Mouse (Mus musculus) C2C12 (cell line): ENCODE results near the gene Gucy1b2.

Experiments used
- CTCF ChIP-seq: IDR thresholded peaks from one replicate; pipeline ENCODE4 v1.5.1; 2011; ENCODE audit not compliant: control insufficient read depth, insufficient read depth, insufficient read length
- FOSL1 ChIP-seq: IDR thresholded peaks from one replicate; pipeline ENCODE4 v1.8.0; 2011; ENCODE audit warnings: mild to moderate bottlenecking, low read length; ENCODE audit not compliant: poor library complexity, insufficient read depth, severe bottlenecking
- MYOD1 ChIP-seq: IDR thresholded peaks from one replicate; pipeline ENCODE4 v1.6.1; 2011; ENCODE audit warnings: low read depth; ENCODE audit not compliant: control insufficient read depth, insufficient read length
- MYOG ChIP-seq: IDR thresholded peaks from one replicate; pipeline ENCODE4 v1.6.1; 2011; ENCODE audit not compliant: control insufficient read depth, insufficient read length; ENCODE audit errors: extremely low read depth
- USF1 ChIP-seq: IDR thresholded peaks from one replicate; pipeline ENCODE4 v1.6.1; 2011; ENCODE audit warnings: low read depth, mild to moderate bottlenecking, control low read depth, moderate library complexity

GRCm38 (mm10) chr14:62392754-62393153, 63.3 kb downstream of the Gucy1b2 start:
- no peak for TF ChIP-seq FOSL1
- no peak for TF ChIP-seq CTCF
- TF ChIP-seq MYOD1: no peak
- TF ChIP-seq MYOG: no peak
- TF ChIP-seq USF1: no peak
